Comparison of ENCODE assay signal across 24 mouse cellular contexts in the genomic region with DNA sequence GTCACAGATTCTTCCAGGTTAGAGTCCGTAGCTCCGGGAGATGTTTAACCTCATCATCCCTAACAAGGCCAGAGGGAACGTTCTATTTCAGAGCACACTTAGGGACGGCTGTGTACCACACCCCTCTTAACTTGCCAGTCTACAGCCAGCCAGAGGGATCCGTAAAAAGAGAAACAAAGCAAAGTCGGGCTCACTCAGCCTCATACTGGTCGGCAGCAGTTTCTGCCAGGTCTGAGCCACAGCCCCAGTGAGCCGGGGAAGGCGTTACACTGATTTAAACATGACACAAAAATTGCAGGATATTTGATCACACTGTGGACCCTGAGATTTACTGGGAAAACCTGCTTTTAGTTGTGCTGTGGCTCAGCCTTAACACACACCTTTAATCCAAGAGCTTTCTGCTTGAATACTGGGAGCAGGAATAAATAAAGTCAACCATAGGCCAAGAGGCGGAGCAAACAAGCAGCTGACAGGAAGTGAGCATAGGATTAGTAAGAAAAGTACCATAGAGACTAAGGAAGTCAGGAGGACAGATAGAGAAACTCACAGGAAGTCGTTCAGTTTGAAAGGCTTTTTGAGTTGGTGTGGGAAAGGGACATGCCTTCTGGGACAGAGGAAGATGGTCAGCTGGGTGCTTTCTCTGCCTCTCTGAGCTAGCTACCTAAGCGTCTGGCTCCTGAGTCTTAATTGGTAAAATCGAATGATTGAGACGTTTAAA. TPM values are rescaled to one million over a fixed set of nuclear protein-coding genes. Genes with fewer than 3 reads are reported as not detected.
DNase-seq lines count a peak whose midpoint lies in the region; ATAC-seq and TF ChIP-seq lines count a peak whose summit lies in the region.
"Had no signal": no experiment of that assay in that cellular context is flagged by ENCODE, and none has a peak within 500 bp of the region (broad histone marks: within the 10 kb centered on the region; RNA-seq: fewer than 3 reads in every experiment).

No protein-coding gene starts in this region.

- no peak for DNase-seq in forebrain, embryonic 14.5 days (ENCODE audit: low spot score)
- DNase-seq in lung, embryonic 14.5 days: peak; percentile 12
- no peak for DNase-seq in lung, postnatal 25 days (ENCODE audit: low spot score)
- DNase-seq in ES-CJ7 (ENCODE audit: low read depth, low spot score): peak; percentile 74
- no peak for DNase-seq in embryonic facial prominence, embryonic 14.5 days (ENCODE audit: low spot score)
- DNase-seq in yolk sac, embryonic 10.5 days (ENCODE audit: low spot score): no peak
- no peak for DNase-seq in heart, postnatal 14 days
- DNase-seq: adrenal gland, postnatal 14 days; cerebellum, adult 2 months; cerebellum, postnatal 25 days; gastrocnemius, postnatal 10 days; layer of hippocampus, adult 9-11 months; left cerebral cortex, postnatal 4 days had no signal

- no peak for ATAC-seq in forebrain, embryonic 13.5 days
- ATAC-seq in forebrain, embryonic 14.5 days: no peak
- no peak for ATAC-seq in lung, embryonic 14.5 days (ENCODE audit: insufficient read depth)
- ATAC-seq in embryonic facial prominence, embryonic 14.5 days (ENCODE audit: low read depth): peak; percentile 56
- ATAC-seq: activated CD4-positive, CD25-positive, alpha-beta regulatory T cell, adult 4 months; forebrain, embryonic 16.5 days; hindbrain, embryonic 16.5 days; intestine, embryonic 15.5 days had no signal

- no peaks in the 10 kb centered on the region for H3K9me3 ChIP-seq in forebrain, embryonic 13.5 days (replicated peaks)
- no peaks in the 10 kb centered on the region for H3K9me3 ChIP-seq in forebrain, embryonic 14.5 days (replicated peaks; ENCODE audit: control insufficient read depth, low read length)
- H3K9me3 ChIP-seq in lung, embryonic 14.5 days (ENCODE audit: low read depth, low read length): no peaks in the 10 kb centered on the region
- H3K9me3 ChIP-seq in embryonic facial prominence, embryonic 14.5 days (ENCODE audit: control insufficient read depth, low read length): no peaks in the 10 kb centered on the region
- H3K9me3 ChIP-seq: embryonic facial prominence, embryonic 15.5 days; heart, embryonic 10.5 days; intestine, embryonic 15.5 days; limb, embryonic 15.5 days; lung, embryonic 15.5 days; midbrain, embryonic 10.5 days had no signal

- H3K9ac ChIP-seq in forebrain, embryonic 13.5 days: no peak overlapping the region
- H3K9ac ChIP-seq in forebrain, embryonic 14.5 days (ENCODE audit: low read length): no peak overlapping the region
- H3K9ac ChIP-seq in lung, embryonic 14.5 days: no peak overlapping the region
- H3K9ac ChIP-seq in embryonic facial prominence, embryonic 14.5 days (ENCODE audit: low read depth, low read length): no peak overlapping the region
- H3K9ac ChIP-seq: embryonic facial prominence, embryonic 15.5 days; intestine, embryonic 15.5 days; limb, embryonic 15.5 days; liver, embryonic 14.5 days; lung, embryonic 15.5 days had no signal

- peaks cover 41% of the 10 kb centered on the region for H3K36me3 ChIP-seq in forebrain, embryonic 13.5 days (ENCODE audit: poor library complexity, severe bottlenecking)
- peaks cover 39% of the 10 kb centered on the region for H3K36me3 ChIP-seq in forebrain, embryonic 14.5 days (ENCODE audit: control insufficient read depth, insufficient read depth, low read length)
- peaks cover 50% of the 10 kb centered on the region for H3K36me3 ChIP-seq in lung, embryonic 14.5 days (ENCODE audit: insufficient read depth)
- H3K36me3 ChIP-seq in embryonic facial prominence, embryonic 14.5 days (ENCODE audit: control insufficient read depth, insufficient read depth, low read length): peaks cover 39% of the 10 kb centered on the region

- H3K4me3 ChIP-seq in forebrain, embryonic 13.5 days: no peak overlapping the region
- no peak overlapping the region for H3K4me3 ChIP-seq in forebrain, embryonic 14.5 days (ENCODE audit: low read depth, low read length)
- H3K4me3 ChIP-seq in lung, embryonic 14.5 days (ENCODE audit: low read depth, low read length): no peak overlapping the region
- no peak overlapping the region for H3K4me3 ChIP-seq in embryonic facial prominence, embryonic 14.5 days (ENCODE audit: low read depth, low read length)
- H3K4me3 ChIP-seq: embryonic facial prominence, embryonic 15.5 days; heart, embryonic 10.5 days; intestine, embryonic 15.5 days; limb, embryonic 15.5 days; lung, embryonic 15.5 days; midbrain, embryonic 10.5 days had no signal

- TF ChIP-seq CTCF in lung, embryonic 14.5 days (IDR thresholded peaks at IDR 0.05; ENCODE audit: low read depth): no peak

- no peaks in the 10 kb centered on the region for H3K27me3 ChIP-seq in forebrain, embryonic 13.5 days
- no peaks in the 10 kb centered on the region for H3K27me3 ChIP-seq in forebrain, embryonic 14.5 days (replicated peaks; ENCODE audit: control insufficient read depth, insufficient read depth, low read length)
- H3K27me3 ChIP-seq in lung, embryonic 14.5 days (ENCODE audit: insufficient read depth, low read length): no peaks in the 10 kb centered on the region
- H3K27me3 ChIP-seq in embryonic facial prominence, embryonic 14.5 days (replicated peaks; ENCODE audit: control insufficient read depth, insufficient read depth, low read length): no peaks in the 10 kb centered on the region
- H3K27me3 ChIP-seq: embryonic facial prominence, embryonic 15.5 days; intestine, embryonic 15.5 days; limb, embryonic 15.5 days; lung, embryonic 15.5 days had no signal

- 93% methylated on average over 14 of the region's 14 CpGs for WGBS in forebrain, embryonic 13.5 days
- 89% methylated on average over 14 of the region's 14 CpGs for WGBS in forebrain, embryonic 14.5 days
- 83% methylated on average over 14 of the region's 14 CpGs for WGBS in lung, embryonic 14.5 days
- 80% methylated on average over 14 of the region's 14 CpGs for WGBS in embryonic facial prominence, embryonic 14.5 days

- H3K27ac ChIP-seq in forebrain, embryonic 13.5 days: peak overlapping the region; percentile 17; the same call in 1 of the 2 replicates
- H3K27ac ChIP-seq in forebrain, embryonic 14.5 days (ENCODE audit: low read depth, low read length): no peak overlapping the region
- H3K27ac ChIP-seq in lung, embryonic 14.5 days (ENCODE audit: low read depth): no peak overlapping the region
- no peak overlapping the region for H3K27ac ChIP-seq in embryonic facial prominence, embryonic 14.5 days (replicated peaks; ENCODE audit: low read depth, low read length)
- H3K27ac ChIP-seq: embryonic facial prominence, embryonic 15.5 days; heart, embryonic 10.5 days; intestine, embryonic 15.5 days; limb, embryonic 15.5 days; liver, embryonic 14.5 days; lung, embryonic 15.5 days; midbrain, embryonic 10.5 days had no signal

- no peak overlapping the region for H3K4me2 ChIP-seq in forebrain, embryonic 13.5 days
- H3K4me2 ChIP-seq in forebrain, embryonic 14.5 days (ENCODE audit: low read length): no peak overlapping the region
- no peak overlapping the region for H3K4me2 ChIP-seq in lung, embryonic 14.5 days
- no peak overlapping the region for H3K4me2 ChIP-seq in embryonic facial prominence, embryonic 14.5 days (ENCODE audit: low read depth, low read length)
- H3K4me2 ChIP-seq: embryonic facial prominence, embryonic 15.5 days; intestine, embryonic 15.5 days; limb, embryonic 15.5 days; lung, embryonic 15.5 days had no signal

- peaks cover 20% of the 10 kb centered on the region for H3K4me1 ChIP-seq in forebrain, embryonic 13.5 days
- peaks cover 14% of the 10 kb centered on the region for H3K4me1 ChIP-seq in forebrain, embryonic 14.5 days (ENCODE audit: control insufficient read depth, insufficient read depth, low read length)
- peaks cover 2% of the 10 kb centered on the region; the same call in 1 of the 2 replicates for H3K4me1 ChIP-seq in lung, embryonic 14.5 days (ENCODE audit: insufficient read depth)
- peaks cover 10% of the 10 kb centered on the region for H3K4me1 ChIP-seq in embryonic facial prominence, embryonic 14.5 days (ENCODE audit: control insufficient read depth, insufficient read depth, low read length)

- intact Hi-C loops in heart, postnatal 14 days (cut with DNase I): no loop called here

RNA-seq across cellular contexts. Expression of gene Ndufv3, which starts 11.7 kb away (rescaled TPM):
- polyA plus RNA-seq in forebrain, embryonic 13.5 days (2015; fragmentation: Nextera tagmentation; extraction: Ambion mirVana): 340 and 354 TPM in 2 replicates
- 377 and 457 TPM in 2 replicates for polyA plus RNA-seq in forebrain, embryonic 14.5 days (2014; fragmentation: Nextera tagmentation; extraction: Ambion mirVana)
- polyA plus RNA-seq in lung, embryonic 14.5 days (2014; fragmentation: Nextera tagmentation; extraction: Ambion mirVana): 238 and 257 TPM in 2 replicates
- 283 and 316 TPM in 2 replicates for polyA plus RNA-seq in embryonic facial prominence, embryonic 14.5 days (2014; fragmentation: Nextera tagmentation; extraction: Ambion mirVana)
- total RNA-seq in heart, postnatal 14 days (2021): 1,000 to 10,000 TPM; 1,261 to 1,328 TPM

RNA-seq across cellular contexts. Expression of gene Wdr4, which starts 11.8 kb away (rescaled TPM):
- 37.9 and 43.6 TPM in 2 replicates for polyA plus RNA-seq in forebrain, embryonic 13.5 days (2015; fragmentation: Nextera tagmentation; extraction: Ambion mirVana)
- polyA plus RNA-seq in forebrain, embryonic 14.5 days (2014; fragmentation: Nextera tagmentation; extraction: Ambion mirVana): 31.3 and 34.3 TPM in 2 replicates
- polyA plus RNA-seq in lung, embryonic 14.5 days (2014; fragmentation: Nextera tagmentation; extraction: Ambion mirVana): 40.5 and 46.3 TPM in 2 replicates
- 29.3 and 31.7 TPM in 2 replicates for polyA plus RNA-seq in embryonic facial prominence, embryonic 14.5 days (2014; fragmentation: Nextera tagmentation; extraction: Ambion mirVana)
- 1 to 10 TPM; 5.6 to 9.2 TPM for total RNA-seq in heart, postnatal 14 days (2021)

RNA-seq across cellular contexts. Expression of gene Pknox1, which starts 32.9 kb away (rescaled TPM):
- 29.6 and 30.5 TPM in 2 replicates for polyA plus RNA-seq in forebrain, embryonic 13.5 days (2015; fragmentation: Nextera tagmentation; extraction: Ambion mirVana)
- polyA plus RNA-seq in forebrain, embryonic 14.5 days (2014; fragmentation: Nextera tagmentation; extraction: Ambion mirVana): 36.4 and 36.8 TPM in 2 replicates
- 53.3 and 54.1 TPM in 2 replicates for polyA plus RNA-seq in lung, embryonic 14.5 days (2014; fragmentation: Nextera tagmentation; extraction: Ambion mirVana)
- 31.1 and 31.3 TPM in 2 replicates for polyA plus RNA-seq in embryonic facial prominence, embryonic 14.5 days (2014; fragmentation: Nextera tagmentation; extraction: Ambion mirVana)
- 10 to 100 TPM; 11.6 to 15.0 TPM for total RNA-seq in heart, postnatal 14 days (2021)

Comparison
In these comparisons a context has a peak if more than half of its experiments do, and no peak if none do; other contexts are left out.
1. DNase-seq: peak in lung, embryonic 14.5 days (single experiment) and ES-CJ7 (single experiment); none in forebrain, embryonic 14.5 days (single experiment), lung, postnatal 25 days (single experiment), embryonic facial prominence, embryonic 14.5 days (single experiment), yolk sac, embryonic 10.5 days (single experiment) and heart, postnatal 14 days (0 of 2).